Mouse (Mus musculus) intestine, postnatal 0 days (tissue): ENCODE data around the gene Fam162b. TPM values are rescaled to one million over a fixed set of nuclear protein-coding genes. Genes with fewer than 3 reads are reported as not detected.

Experiments
- ATAC-seq: fragments of 200-750 bp; cut with Nextera tagmentation; 2 replicates; pipeline ENCODE4 v1.8.0; 2017; ENCODE audit warnings: mild to moderate bottlenecking, moderate TSS enrichment, moderate library complexity
- H3K27ac ChIP-seq: fragments of 300-500 bp; sonication (generic); 2 replicates; pipeline ENCODE4 v1.5.1; 2014; ENCODE audit warnings: mild to moderate bottlenecking, low read depth, low read length, moderate library complexity
- H3K27me3 ChIP-seq: fragments of 300-500 bp; sonication (generic); replicated peaks from 2 replicates; pipeline ENCODE4 v1.6.1; 2014; ENCODE audit warnings: low read length, mixed read lengths; ENCODE audit not compliant: control insufficient read depth, insufficient read depth
- H3K36me3 ChIP-seq: fragments of 300-500 bp; sonication (generic); 2 replicates; pipeline ENCODE4 v1.6.1; 2014; ENCODE audit warnings: mild to moderate bottlenecking, moderate library complexity; ENCODE audit not compliant: control insufficient read depth, insufficient read depth
- H3K4me1 ChIP-seq: fragments of 300-500 bp; sonication (generic); replicated peaks from 2 replicates; pipeline ENCODE4 v1.6.1; 2014; ENCODE audit warnings: antibody characterized with exemption, low read length, mixed read lengths; ENCODE audit not compliant: control insufficient read depth, insufficient read depth
- H3K4me2 ChIP-seq: fragments of 300-500 bp; sonication (generic); replicated peaks from 2 replicates; pipeline ENCODE4 v1.6.1; 2014; ENCODE audit warnings: low read depth, mild to moderate bottlenecking, moderate library complexity
- H3K4me3 ChIP-seq: fragments of 300-500 bp; sonication (generic); 2 replicates; pipeline ENCODE4 v1.5.1; 2014; ENCODE audit warnings: low read depth, low read length
- H3K9ac ChIP-seq: fragments of 300-500 bp; sonication (generic); 2 replicates; pipeline ENCODE4 v1.6.1; 2014; ENCODE audit warnings: mild to moderate bottlenecking, low read depth, low read length
- H3K9me3 ChIP-seq: fragments of 300-500 bp; sonication (generic); 2 replicates; pipeline ENCODE4 v1.6.1; 2016; ENCODE audit warnings: mixed run types; ENCODE audit not compliant: control insufficient read depth
- CTCF ChIP-seq: sonication (generic); IDR thresholded peaks from 2 replicates; pipeline ENCODE4 v1.5.1; 2016; ENCODE audit warnings: low read depth, mild to moderate bottlenecking, control low read depth, antibody characterized with exemption, moderate library complexity
- WGBS: fragments of 180-500 bp; shearing (Covaris S2); extraction: QIAGEN DNeasy Blood & Tissue Kit; methylation state at CpG from one replicate; pipeline ENCODE4 v1.1.7; 2014; 5-methylcytosine and 5-hydroxymethylcytosine counted together
- polyA plus RNA-seq: library from polyadenylated mRNA; unstranded; fragments of >200 nt; fragmentation: Nextera tagmentation; extraction: Ambion mirVana; gene quantifications from 2 replicates; pipeline ENCODE4 v1.2.1, GENCODE M21; 2015

The Fam162b gene
- polyA plus RNA-seq, 1 experiment from 2014 or later: 7.0 TPM

DNA sequence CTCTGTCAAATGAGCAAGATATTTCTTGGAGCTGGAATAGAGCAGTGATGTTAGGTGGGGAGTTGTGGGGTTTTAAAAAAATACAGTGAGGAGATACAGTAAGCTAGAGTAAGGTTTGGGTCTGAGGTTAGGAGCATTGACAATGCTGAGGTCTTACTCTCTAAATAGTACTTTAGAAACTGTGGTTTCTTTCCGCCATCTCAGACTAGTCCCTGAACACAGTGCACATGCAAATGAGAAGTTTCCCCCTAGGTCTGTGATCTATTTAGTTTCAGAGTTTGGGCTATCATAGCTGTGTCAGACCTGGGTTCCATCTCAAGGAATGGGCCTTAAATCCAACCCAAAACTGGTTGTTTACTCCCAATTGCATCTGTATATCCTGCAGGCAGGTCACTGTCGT, 1.3 kb upstream of the Fam162b start:
- H3K4me3 ChIP-seq: no peak overlapping the region
- no peaks in the 10 kb centered on the region for H3K4me1 ChIP-seq
- ATAC-seq: no peak
- H3K9ac ChIP-seq: no peak overlapping the region
- H3K9me3 ChIP-seq: no peaks in the 10 kb centered on the region
- H3K36me3 ChIP-seq: no peaks in the 10 kb centered on the region
- TF ChIP-seq CTCF: no peak
- H3K4me2 ChIP-seq: no peak overlapping the region
- 83% methylated on average over 2 of the region's 2 CpGs for WGBS
- H3K27me3 ChIP-seq: 0 out of 2 replicates have a peak, but pooled peaks cover 3% of the 10 kb centered on the region
- no peak overlapping the region for H3K27ac ChIP-seq

GRCm38 (mm10) chr10:51584919-51585318, 5.4 kb downstream of the Fam162b start:
- TF ChIP-seq CTCF: no peak
- H3K9me3 ChIP-seq: no peaks in the 10 kb centered on the region
- H3K36me3 ChIP-seq: no peaks in the 10 kb centered on the region
- no peaks in the 10 kb centered on the region for H3K27me3 ChIP-seq
- H3K4me2 ChIP-seq: no peak overlapping the region
- H3K27ac ChIP-seq: no peak overlapping the region
- H3K4me1 ChIP-seq: no peaks in the 10 kb centered on the region
- no peak for ATAC-seq
- no peak overlapping the region for H3K9ac ChIP-seq
- no peak overlapping the region for H3K4me3 ChIP-seq

GRCm38 (mm10) chr10:51584378-51584777, 5.9 kb downstream of the Fam162b start:
- no peak for ATAC-seq

DNA sequence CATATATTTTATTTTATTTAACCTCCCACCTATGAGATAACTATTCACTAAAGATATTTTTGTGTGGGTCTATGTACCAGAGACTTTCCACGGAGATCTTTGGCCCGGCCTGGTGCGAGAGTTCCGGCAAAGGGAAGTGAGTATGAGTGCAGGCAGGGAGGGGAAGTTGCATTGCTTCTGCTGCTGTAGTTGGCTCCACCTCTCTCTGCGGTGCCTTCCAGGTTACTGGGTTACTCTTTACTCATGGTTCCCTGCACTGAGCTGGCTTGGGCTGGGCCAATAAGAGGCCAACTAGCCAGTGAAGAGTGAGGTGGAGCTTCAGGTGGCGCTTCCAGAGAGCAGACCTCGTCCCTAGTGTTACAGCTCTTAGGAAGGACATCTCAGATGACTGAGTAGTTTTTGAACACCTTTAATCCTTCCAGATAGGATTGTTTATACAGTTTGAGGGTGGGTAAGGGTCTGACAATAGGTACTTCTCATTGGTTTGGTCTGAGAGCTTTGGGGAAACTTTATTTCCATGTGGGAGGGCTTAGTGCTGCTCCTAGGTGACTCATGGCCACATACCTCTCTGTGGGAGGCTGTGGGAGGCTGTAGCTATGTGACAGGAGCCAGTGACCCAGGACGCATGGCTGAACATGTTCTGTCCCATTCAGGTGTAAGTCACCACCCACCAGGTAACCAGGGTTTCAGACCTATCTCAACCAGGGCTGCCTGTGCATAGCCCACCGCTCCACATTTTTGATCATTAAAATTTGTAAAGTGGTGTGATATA, 18.9 kb downstream of the Fam162b start:
- Histone ChIP-seq H3K4me2 (no peak overlapping the region), H3K9ac (no peak overlapping the region), H3K4me3 (no peak overlapping the region), H3K27me3 (no peaks in the 10 kb centered on the region), H3K27ac (no peak overlapping the region), H3K4me1 (no peaks in the 10 kb centered on the region), H3K36me3 (no peaks in the 10 kb centered on the region), H3K9me3 (no peaks in the 10 kb centered on the region)
- ATAC-seq: peak; percentile 98
- 46% methylated on average over 9 of the region's 9 CpGs for WGBS
- TF ChIP-seq CTCF: no peak

More at GRCm38 (mm10) chr10:51584378-51584777, 5.9 kb downstream of the Fam162b start:
- Histone ChIP-seq H3K9me3 (no peaks in the 10 kb centered on the region), H3K36me3 (no peaks in the 10 kb centered on the region), H3K4me3 (no peak overlapping the region), H3K4me2 (no peak overlapping the region), H3K27ac (no peak overlapping the region), H3K27me3 (no peaks in the 10 kb centered on the region), H3K9ac (no peak overlapping the region), H3K4me1 (no peaks in the 10 kb centered on the region)
- 64% methylated on average over 1 of the region's 1 CpGs for WGBS
- TF ChIP-seq CTCF: no peak

DNA sequence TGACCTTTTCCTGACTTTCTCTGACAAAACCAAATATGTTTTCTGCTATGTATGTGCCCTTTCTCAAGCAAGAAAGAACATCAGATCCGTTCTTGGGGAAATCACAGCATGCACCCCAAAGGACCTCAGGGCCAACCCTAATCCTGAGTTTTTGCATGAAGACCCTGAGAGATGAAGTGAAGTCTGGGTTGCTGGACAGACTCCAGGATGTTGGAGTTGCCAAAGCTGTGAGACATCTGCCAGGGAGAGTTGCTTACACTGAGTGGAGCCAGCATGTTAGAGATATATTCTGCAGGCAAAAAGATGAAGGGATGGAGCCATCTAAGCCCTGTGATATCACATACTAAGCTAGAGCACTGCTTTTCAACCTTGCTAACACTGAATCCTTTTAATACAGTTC, 34.3 kb downstream of the Fam162b start:
- no peaks in the 10 kb centered on the region for H3K4me1 ChIP-seq
- no peak for TF ChIP-seq CTCF
- H3K27me3 ChIP-seq: no peaks in the 10 kb centered on the region
- H3K36me3 ChIP-seq: no peaks in the 10 kb centered on the region
- H3K9me3 ChIP-seq: no peaks in the 10 kb centered on the region
- no peak overlapping the region for H3K9ac ChIP-seq
- H3K4me3 ChIP-seq: no peak overlapping the region
- H3K4me2 ChIP-seq: no peak overlapping the region
- H3K27ac ChIP-seq: no peak overlapping the region
- no peak for ATAC-seq
- 68% methylated on average over 1 of the region's 1 CpGs for WGBS

GRCm38 (mm10) chr10:51553348-51554123, 36.8 kb downstream of the Fam162b start:
- Histone ChIP-seq H3K9ac (no peak overlapping the region), H3K9me3 (no peaks in the 10 kb centered on the region), H3K36me3 (no peaks in the 10 kb centered on the region), H3K27ac (no peak overlapping the region), H3K27me3 (no peaks in the 10 kb centered on the region), H3K4me3 (peak overlapping the region; percentile 45), H3K4me2 (peak overlapping the region; percentile 81), H3K4me1 (no peaks in the 10 kb centered on the region)
- TF ChIP-seq CTCF: peak; percentile 83
- WGBS: 0% methylated on average over 16 of the region's 16 CpGs
- peak; percentile 78 for ATAC-seq

Other genes with a start within 250 kb of the Fam162b start
- gene Gm49339, start 109.9 kb downstream of the Fam162b start, polyA plus RNA-seq: 0.13 and 0.65 TPM in 2 replicates
- 1.2 and 1.5 TPM in 2 replicates for gene Lilr4b, start 109.9 kb downstream of the Fam162b start, polyA plus RNA-seq
- gene Lilrb4a, start 99.6 kb downstream of the Fam162b start, polyA plus RNA-seq: 1.4 and 2.2 TPM in 2 replicates
- 0.07 TPM in 1 of 2 replicates, not detected in the other for gene Gprc6a, start 40.9 kb upstream of the Fam162b start, polyA plus RNA-seq
- 0.31 and 0.39 TPM in 2 replicates for gene Rfx6, start 87.2 kb upstream of the Fam162b start, polyA plus RNA-seq